Mouse (Mus musculus) spleen, adult 2 months (tissue): Measurements from ENCODE around the gene Prkcz.

Experiments used
- CTCF ChIP-seq: fragments of 200-500 bp; IDR thresholded peaks from 2 replicates; pipeline ENCODE4 v1.5.1; 2011; ENCODE audit warnings: mild to moderate bottlenecking, inconsistent platforms; ENCODE audit not compliant: insufficient read depth, insufficient read length, insufficient replicate concordance; ENCODE audit errors: extremely low read depth
- POLR2A ChIP-seq: fragments of 200-500 bp; IDR thresholded peaks from 2 replicates; pipeline ENCODE4 v1.6.1; 2011; ENCODE audit warnings: low read depth, low read length, inconsistent platforms

DNA sequence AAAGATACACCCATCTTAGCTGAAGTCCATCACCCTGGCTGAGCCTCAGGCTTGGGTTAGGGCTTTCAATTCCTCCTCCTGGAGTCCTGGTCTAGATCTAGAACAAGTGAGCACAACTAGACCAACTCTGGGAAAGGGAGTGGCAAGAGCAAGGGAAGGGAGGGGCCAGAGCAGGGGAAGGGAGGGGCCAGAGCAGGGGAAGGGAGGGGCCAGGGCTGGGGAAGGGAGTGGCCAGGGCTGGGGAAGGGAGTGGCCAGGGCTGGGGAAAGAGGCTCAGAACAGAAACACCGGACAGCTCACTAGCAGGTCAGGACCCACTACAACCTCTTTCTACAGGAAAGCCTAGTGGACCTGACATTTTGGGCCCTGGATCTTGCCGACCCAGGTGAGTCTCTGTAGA, 42.9 kb downstream of the Prkcz start:
- TF ChIP-seq CTCF (no peak), POLR2A (no peak)
